Mouse (Mus musculus): ENCODE data around the gene Mapkapk2. TPM values are rescaled to one million over a fixed set of nuclear protein-coding genes. Genes with fewer than 3 reads are reported as not detected.

Gene Mapkapk2
- polyA plus RNA-seq, 1 experiment from 2014 or later, result 42.6 TPM

DNA sequence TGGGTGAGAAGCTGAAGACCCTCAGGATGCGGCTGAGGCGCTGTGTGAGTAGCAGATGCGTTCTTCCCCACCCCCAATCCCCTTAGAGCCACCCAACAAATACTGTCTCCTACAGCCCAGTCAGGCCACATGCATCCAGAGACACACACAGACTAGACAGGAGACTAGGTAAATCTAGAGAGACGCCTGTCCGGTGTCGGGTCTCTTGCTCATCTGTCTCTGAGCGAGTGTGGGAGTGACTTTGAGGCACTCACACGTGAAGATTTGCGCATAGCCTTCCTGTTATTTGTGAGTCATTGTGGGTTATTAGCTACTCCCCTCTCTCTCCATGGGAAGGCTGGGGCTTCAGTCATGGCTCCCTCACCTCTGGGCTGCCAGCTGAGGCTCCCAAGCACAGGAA, 76.2 kb downstream of the Mapkapk2 start:
- Histone ChIP-seq H3K4me3 (replicated peaks) (no peak overlapping the region), H3K9ac (no peak overlapping the region), H3K4me2 (replicated peaks) (no peak overlapping the region), H3K9me3 (no peaks in the 10 kb centered on the region), H3K27ac (no peak overlapping the region), H3K4me1 (replicated peaks) (0 out of 2 replicates have a peak, but pooled peaks cover 2% of the 10 kb centered on the region), H3K27me3 (replicated peaks) (no peaks in the 10 kb centered on the region), H3K36me3 (no peaks in the 10 kb centered on the region)
- WGBS, result 70% methylated on average over 9 of the region's 9 CpGs
- no peak for ATAC-seq

GRCm38 (mm10) chr1:131020425-131021310, 77.0 kb downstream of the Mapkapk2 start:
- H3K4me2 ChIP-seq (replicated peaks), result no peak overlapping the region
- H3K9ac ChIP-seq, result no peak overlapping the region
- H3K27me3 ChIP-seq (replicated peaks), result no peaks in the 10 kb centered on the region
- ATAC-seq, result no peak
- no peaks in the 10 kb centered on the region for H3K36me3 ChIP-seq
- no peak overlapping the region for H3K27ac ChIP-seq
- H3K4me1 ChIP-seq (replicated peaks), result 0 out of 2 replicates have a peak, but pooled peaks cover 2% of the 10 kb centered on the region
- H3K9me3 ChIP-seq, result no peaks in the 10 kb centered on the region
- no peak overlapping the region for H3K4me3 ChIP-seq (replicated peaks)
- WGBS, result 59% methylated on average over 12 of the region's 12 CpGs

DNA sequence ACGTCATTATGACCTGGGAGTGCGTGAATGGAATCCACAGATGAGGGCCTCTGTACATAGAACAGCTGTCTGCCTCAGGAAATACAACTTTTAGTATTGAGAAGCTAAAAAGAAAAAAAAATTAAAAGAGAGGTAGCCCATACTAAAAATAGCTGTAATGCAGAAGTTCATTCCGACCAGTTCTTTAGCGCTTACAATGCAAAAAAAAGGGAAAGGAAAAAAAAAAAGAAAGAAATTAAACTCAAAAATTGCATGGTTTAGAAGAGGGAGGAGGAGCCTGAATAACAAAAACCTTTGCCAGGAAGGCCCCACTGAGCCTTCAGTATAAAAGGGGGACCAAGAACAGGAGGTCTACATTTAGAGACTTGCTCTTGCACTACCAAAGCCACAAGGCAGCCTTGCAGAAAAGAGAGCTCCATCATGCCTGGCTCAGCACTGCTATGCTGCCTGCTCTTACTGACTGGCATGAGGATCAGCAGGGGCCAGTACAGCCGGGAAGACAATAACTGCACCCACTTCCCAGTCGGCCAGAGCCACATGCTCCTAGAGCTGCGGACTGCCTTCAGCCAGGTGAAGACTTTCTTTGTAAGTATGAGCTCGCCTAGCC, 78.0 kb downstream of the Mapkapk2 start, which contains the start of gene Il10:
Gene Il10, plus strand, starts transcription at position 354 of the 607 bp plus-strand sequence.
- no peak within 1 kb of the TSS for H3K4me3 ChIP-seq (replicated peaks)
- ATAC-seq, result no peak
- H3K9ac ChIP-seq, result no peak within 1 kb of the TSS
- H3K36me3 ChIP-seq, result no peaks in the 10 kb centered on the region
- no peaks in the 10 kb centered on the region for H3K27me3 ChIP-seq (replicated peaks)
- H3K4me1 ChIP-seq (replicated peaks), result no peaks in the 10 kb centered on the region
- WGBS, result 72% methylated on average over 8 of the region's 8 CpGs
- no peaks in the 10 kb centered on the region for H3K9me3 ChIP-seq
- no peak within 1 kb of the TSS for H3K27ac ChIP-seq
- no peak within 1 kb of the TSS for H3K4me2 ChIP-seq (replicated peaks)

DNA sequence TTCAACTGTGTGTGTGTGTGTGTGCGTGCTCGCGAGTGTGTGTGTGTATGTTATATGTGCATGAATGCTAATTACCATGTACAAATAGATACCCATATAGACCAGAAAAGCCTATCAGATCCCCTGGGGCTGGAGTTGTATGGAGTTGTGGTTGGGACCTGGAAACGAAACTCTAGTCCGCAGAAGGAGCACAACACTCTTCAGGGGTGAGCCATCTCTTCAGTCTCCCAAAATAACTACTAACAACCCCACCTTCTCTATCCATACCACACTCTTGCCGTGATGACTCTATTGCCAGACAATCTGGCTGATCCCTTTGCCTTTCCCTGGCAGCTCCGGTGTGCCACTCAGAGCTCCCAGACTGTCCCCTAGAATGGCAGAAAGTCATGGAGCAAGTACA, 81.7 kb downstream of the Mapkapk2 start:
- no peaks in the 10 kb centered on the region for H3K36me3 ChIP-seq
- no peaks in the 10 kb centered on the region for H3K27me3 ChIP-seq (replicated peaks)
- no peak overlapping the region for H3K4me2 ChIP-seq (replicated peaks)
- no peaks in the 10 kb centered on the region for H3K9me3 ChIP-seq
- no peak for ATAC-seq
- H3K4me1 ChIP-seq (replicated peaks), result no peaks in the 10 kb centered on the region
- H3K9ac ChIP-seq, result no peak overlapping the region
- H3K27ac ChIP-seq, result no peak overlapping the region
- no peak overlapping the region for H3K4me3 ChIP-seq (replicated peaks)
- WGBS, result 93% methylated on average over 7 of the region's 7 CpGs

- H3K4me3 ChIP-seq (replicated peaks), result no peak overlapping the region
- no peak for ATAC-seq
- WGBS, result 89% methylated on average over 6 of the region's 6 CpGs
- H3K4me2 ChIP-seq (replicated peaks), result no peak overlapping the region
- no peaks in the 10 kb centered on the region for H3K27me3 ChIP-seq (replicated peaks)
- no peaks in the 10 kb centered on the region for H3K9me3 ChIP-seq
- H3K4me1 ChIP-seq (replicated peaks), result 0 out of 2 replicates have a peak, but pooled peaks cover 3% of the 10 kb centered on the region
- H3K36me3 ChIP-seq, result no peaks in the 10 kb centered on the region
- no peak overlapping the region for H3K9ac ChIP-seq
- no peak overlapping the region for H3K27ac ChIP-seq
Measured at GRCm38 (mm10) chr1:131015281-131015680, 82.3 kb downstream of the Mapkapk2 start.

- 83% methylated on average over 5 of the region's 5 CpGs for WGBS
- 0 out of 2 replicates have a peak, but pooled peaks cover 3% of the 10 kb centered on the region for H3K4me1 ChIP-seq (replicated peaks)
- no peak overlapping the region for H3K4me2 ChIP-seq (replicated peaks)
Measured at GRCm38 (mm10) chr1:131013926-131014325, 83.7 kb downstream of the Mapkapk2 start.

DNA sequence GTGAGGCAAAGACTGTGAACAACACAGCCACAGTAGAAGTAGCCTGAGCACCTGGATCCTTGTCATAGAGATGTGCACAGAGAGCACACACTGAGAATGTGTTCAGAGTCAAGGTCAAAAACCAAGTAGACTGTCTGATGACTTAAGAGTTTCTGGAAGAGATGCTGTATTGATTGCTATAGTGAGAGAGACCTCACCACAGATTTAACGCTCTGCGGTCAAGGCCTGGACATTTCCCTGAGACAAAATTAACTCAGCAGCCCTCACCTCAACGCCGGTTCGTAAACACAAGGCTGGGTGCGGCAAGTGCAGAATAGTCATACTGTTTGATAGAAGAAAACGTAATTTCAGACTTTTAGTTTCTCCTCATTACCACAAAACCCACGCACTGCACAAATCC, 85.1 kb downstream of the Mapkapk2 start:
- H3K27me3 ChIP-seq (replicated peaks), result no peaks in the 10 kb centered on the region
- no peak overlapping the region for H3K9ac ChIP-seq
- no peaks in the 10 kb centered on the region for H3K9me3 ChIP-seq
- ATAC-seq, result no peak
- WGBS, result 88% methylated on average over 8 of the region's 8 CpGs
- H3K36me3 ChIP-seq, result no peaks in the 10 kb centered on the region
- no peak overlapping the region for H3K4me2 ChIP-seq (replicated peaks)
- no peak overlapping the region for H3K27ac ChIP-seq
- no peak overlapping the region for H3K4me3 ChIP-seq (replicated peaks)
- H3K4me1 ChIP-seq (replicated peaks), result 0 out of 2 replicates have a peak, but pooled peaks cover 3% of the 10 kb centered on the region

More at GRCm38 (mm10) chr1:131013926-131014325, 83.7 kb downstream of the Mapkapk2 start:
- Histone ChIP-seq H3K4me3 (replicated peaks) (no peak overlapping the region), H3K27me3 (replicated peaks) (no peaks in the 10 kb centered on the region), H3K27ac (no peak overlapping the region), H3K9me3 (no peaks in the 10 kb centered on the region), H3K36me3 (no peaks in the 10 kb centered on the region), H3K9ac (no peak overlapping the region)
- ATAC-seq, result no peak

- H3K4me1 ChIP-seq (replicated peaks), result 0 out of 2 replicates have a peak, but pooled peaks cover 3% of the 10 kb centered on the region
- no peaks in the 10 kb centered on the region for H3K27me3 ChIP-seq (replicated peaks)
- 72% methylated on average over 17 of the region's 17 CpGs for WGBS
- no peaks in the 10 kb centered on the region for H3K9me3 ChIP-seq
- no peak overlapping the region for H3K27ac ChIP-seq
- H3K4me2 ChIP-seq (replicated peaks), result no peak overlapping the region
- no peaks in the 10 kb centered on the region for H3K36me3 ChIP-seq
- no peak overlapping the region for H3K4me3 ChIP-seq (replicated peaks)
- ATAC-seq, result no peak
- H3K9ac ChIP-seq, result no peak overlapping the region
Measured at GRCm38 (mm10) chr1:131010201-131011153, 87.1 kb downstream of the Mapkapk2 start.

GRCm38 (mm10) chr1:131006069-131006468, 91.6 kb downstream of the Mapkapk2 start:
- Histone ChIP-seq H3K4me1 (replicated peaks) (0 out of 2 replicates have a peak, but pooled peaks cover 3% of the 10 kb centered on the region), H3K36me3 (no peaks in the 10 kb centered on the region), H3K27ac (no peak overlapping the region), H3K4me3 (replicated peaks) (no peak overlapping the region), H3K4me2 (replicated peaks) (no peak overlapping the region), H3K27me3 (replicated peaks) (no peaks in the 10 kb centered on the region), H3K9me3 (no peaks in the 10 kb centered on the region), H3K9ac (no peak overlapping the region)
- 79% methylated on average over 1 of the region's 1 CpGs for WGBS
- no peak for ATAC-seq
